Mouse (Mus musculus) forebrain, embryonic 12.5 days (tissue): ENCODE results near the gene Rgsl1. TPM values are rescaled to one million over a fixed set of nuclear protein-coding genes. Genes with fewer than 3 reads are reported as not detected.
A peak's percentile ranks its signal among the peaks of the same experiment; 100 is the strongest.

Experiments used
- ATAC-seq: fragments of 200-750 bp; cut with Nextera tagmentation; 2 replicates; pipeline ENCODE4 v1.8.0; 2017; ENCODE audit warnings: moderate TSS enrichment; ENCODE audit not compliant: low FRiP score
- H3K27ac ChIP-seq: fragments of 300-500 bp; sonication (generic); 2 replicates; pipeline ENCODE4 v1.5.1; 2016; ENCODE audit warnings: mild to moderate bottlenecking
- H3K27me3 ChIP-seq: fragments of 300-500 bp; sonication (generic); 2 replicates; pipeline ENCODE4 v1.6.1; 2016; ENCODE audit warnings: mild to moderate bottlenecking
- H3K36me3 ChIP-seq: fragments of 300-500 bp; sonication (generic); replicated peaks from 2 replicates; pipeline ENCODE4 v1.6.1; 2016; ENCODE audit warnings: mild to moderate bottlenecking
- H3K4me1 ChIP-seq: fragments of 300-500 bp; sonication (generic); 2 replicates; pipeline ENCODE4 v1.6.1; 2016
- H3K4me2 ChIP-seq: fragments of 300-500 bp; sonication (generic); 2 replicates; pipeline ENCODE4 v1.6.1; 2016; ENCODE audit warnings: mild to moderate bottlenecking, moderate library complexity
- H3K4me3 ChIP-seq: fragments of 300-500 bp; sonication (generic); replicated peaks from 2 replicates; pipeline ENCODE4 v1.5.1; 2016; ENCODE audit warnings: mild to moderate bottlenecking
- H3K9ac ChIP-seq: fragments of 300-500 bp; sonication (generic); 2 replicates; pipeline ENCODE4 v1.6.1; 2016; ENCODE audit warnings: mild to moderate bottlenecking
- H3K9me3 ChIP-seq: fragments of 300-500 bp; sonication (generic); 2 replicates; pipeline ENCODE4 v1.6.1; 2016
- WGBS: fragments of 180-500 bp; shearing (Covaris S2); methylation state at CpG from one replicate; pipeline ENCODE4 v1.1.7; 2016; 5-methylcytosine and 5-hydroxymethylcytosine counted together
- polyA plus RNA-seq: library from polyadenylated mRNA; unstranded; fragments of >200 nt; fragmentation: Nextera tagmentation; extraction: Ambion mirVana; gene quantifications from 2 replicates; pipeline ENCODE4 v1.2.1, GENCODE M21; 2016

Rgsl1 gene
- polyA plus RNA-seq, 1 experiment from 2014 or later: 0.19 TPM

- ATAC-seq: no peak
- no peak overlapping the region for H3K27ac ChIP-seq
- WGBS: 85% methylated on average over 4 of the region's 4 CpGs
Observed at GRCm38 (mm10) chr1:153734866-153735265, 109.1 kb downstream of the Rgsl1 start.

GRCm38 (mm10) chr1:153733181-153733580 lies 110.8 kb downstream of the Rgsl1 start:
- peak; percentile 73 for ATAC-seq
- H3K4me1 ChIP-seq: peaks cover 49% of the 10 kb centered on the region
- H3K4me2 ChIP-seq: no peak overlapping the region
- H3K9ac ChIP-seq: no peak overlapping the region
- H3K4me3 ChIP-seq: no peak overlapping the region
- no peaks in the 10 kb centered on the region for H3K9me3 ChIP-seq
- H3K27me3 ChIP-seq: peaks cover 7% of the 10 kb centered on the region; the same call in 1 of the 2 replicates
- 33% methylated on average over 9 of the region's 9 CpGs for WGBS
- H3K36me3 ChIP-seq: no peaks in the 10 kb centered on the region
- H3K27ac ChIP-seq: no peak overlapping the region

More at GRCm38 (mm10) chr1:153734866-153735265, 109.1 kb downstream of the Rgsl1 start:
- no peak overlapping the region for H3K9ac ChIP-seq
- H3K4me2 ChIP-seq: no peak overlapping the region
- H3K27me3 ChIP-seq: peaks cover 24% of the 10 kb centered on the region
- H3K4me1 ChIP-seq: peaks cover 55% of the 10 kb centered on the region
- no peaks in the 10 kb centered on the region for H3K9me3 ChIP-seq
- no peaks in the 10 kb centered on the region for H3K36me3 ChIP-seq
- H3K4me3 ChIP-seq: no peak overlapping the region

DNA sequence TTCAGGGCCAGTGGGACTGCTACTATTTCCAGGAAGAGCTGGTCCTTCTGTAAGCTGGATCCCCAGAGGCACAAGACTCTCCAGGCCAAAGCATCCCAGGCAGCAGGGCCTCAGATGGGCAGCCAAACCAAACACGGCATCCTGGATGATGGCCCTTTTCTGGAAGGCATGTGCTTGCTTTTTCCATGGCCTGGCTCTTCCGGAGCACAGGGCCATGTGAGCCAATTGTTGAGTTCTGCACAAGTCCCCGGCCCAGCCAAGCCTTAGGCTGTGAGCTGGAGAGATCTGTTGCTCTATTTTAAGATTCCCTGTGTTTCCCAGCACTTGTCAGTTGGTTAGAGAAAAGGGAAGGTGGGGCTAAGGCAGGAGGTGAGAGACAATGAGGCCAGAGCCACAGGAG lies 113.3 kb downstream of the Rgsl1 start:
- no peak overlapping the region for H3K4me3 ChIP-seq
- no peaks in the 10 kb centered on the region for H3K9me3 ChIP-seq
- no peaks in the 10 kb centered on the region for H3K36me3 ChIP-seq
- H3K4me2 ChIP-seq: no peak overlapping the region
- H3K4me1 ChIP-seq: peaks cover 32% of the 10 kb centered on the region
- H3K9ac ChIP-seq: no peak overlapping the region
- H3K27ac ChIP-seq: no peak overlapping the region
- no peaks in the 10 kb centered on the region for H3K27me3 ChIP-seq
- ATAC-seq: no peak
- WGBS: 63% methylated on average over 3 of the region's 3 CpGs

DNA sequence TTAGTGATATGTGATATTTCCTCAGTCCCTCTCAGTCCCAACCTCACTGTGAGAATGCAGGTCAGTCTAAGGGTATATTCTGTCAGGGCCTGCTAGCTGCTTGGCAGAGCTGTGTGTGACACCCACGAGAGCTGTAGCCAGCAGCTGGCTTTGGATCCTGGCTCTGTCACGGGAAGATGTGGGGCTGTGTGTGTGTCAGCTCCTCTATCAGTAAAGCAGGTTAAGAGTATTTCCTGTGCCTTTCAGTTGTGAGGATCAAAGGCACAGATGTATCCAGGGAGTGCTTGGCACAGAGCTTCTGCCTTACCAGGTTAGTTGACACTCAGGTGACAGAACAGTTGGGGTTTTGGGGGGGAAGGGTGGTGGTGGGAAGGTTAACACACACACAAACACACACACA lies 114.1 kb downstream of the Rgsl1 start:
- no peak overlapping the region for H3K27ac ChIP-seq
- H3K4me3 ChIP-seq: no peak overlapping the region
- WGBS: 74% methylated on average over 2 of the region's 2 CpGs
- H3K36me3 ChIP-seq: no peaks in the 10 kb centered on the region
- no peaks in the 10 kb centered on the region for H3K9me3 ChIP-seq
- peaks cover 32% of the 10 kb centered on the region for H3K4me1 ChIP-seq
- no peak for ATAC-seq
- no peak overlapping the region for H3K9ac ChIP-seq
- H3K4me2 ChIP-seq: no peak overlapping the region
- H3K27me3 ChIP-seq: no peaks in the 10 kb centered on the region

Other genes starting within 250 kb of the Rgsl1 start
- gene Rgs8, start 191.1 kb downstream of the Rgsl1 start, polyA plus RNA-seq: 24.3 and 25.1 TPM in 2 replicates
- 46.6 and 49.3 TPM in 2 replicates for gene Rgs16, start 103.8 kb downstream of the Rgsl1 start, polyA plus RNA-seq
- 29.1 and 31.6 TPM in 2 replicates for gene Rnasel, start 94.7 kb downstream of the Rgsl1 start, polyA plus RNA-seq
- gene Teddm1b, start 30.2 kb upstream of the Rgsl1 start, polyA plus RNA-seq: 0.57 and 0.60 TPM in 2 replicates
- not detected in 2 replicates for gene Teddm1a, start 47.6 kb upstream of the Rgsl1 start, polyA plus RNA-seq
- 108 and 119 TPM in 2 replicates for gene Glul, start 55.8 kb upstream of the Rgsl1 start, polyA plus RNA-seq
- gene Teddm2, start 56.1 kb upstream of the Rgsl1 start, polyA plus RNA-seq: 0.79 and 0.85 TPM in 2 replicates